Mouse (Mus musculus) erythroblast, embryonic 14.5 days (primary cell): ENCODE measurements around the gene Fgfr3. TPM values are rescaled to one million over a fixed set of nuclear protein-coding genes. Genes with fewer than 3 reads are reported as not detected.

Experiments used
- H3K27me3 ChIP-seq: 2 replicates; pipeline ENCODE4 v1.6.1; 2012; ENCODE audit warnings: inconsistent platforms; ENCODE audit not compliant: control insufficient read depth
- H3K36me3 ChIP-seq: 2 replicates; pipeline ENCODE4 v1.6.1; 2012; ENCODE audit warnings: mild to moderate bottlenecking, inconsistent platforms; ENCODE audit not compliant: control insufficient read depth
- H3K4me1 ChIP-seq: 2 replicates; pipeline ENCODE4 v1.6.1; 2012; ENCODE audit warnings: inconsistent platforms; ENCODE audit not compliant: control insufficient read depth
- H3K4me3 ChIP-seq: replicated peaks from 2 replicates; pipeline ENCODE3; 2012; ENCODE audit warnings: moderate library complexity, mild to moderate bottlenecking, inconsistent platforms
- H3K9me3 ChIP-seq: 2 replicates; pipeline ENCODE4 v1.6.1; 2012; ENCODE audit warnings: low read length, inconsistent platforms, mixed read lengths; ENCODE audit not compliant: control insufficient read depth
- GATA1 ChIP-seq: IDR thresholded peaks from 2 replicates; pipeline ENCODE4 v1.6.1; 2012; ENCODE audit warnings: low read length, inconsistent platforms, mixed read lengths
- TAL1 ChIP-seq: IDR thresholded peaks from 3 replicates; pipeline ENCODE4 v1.6.1; 2012; ENCODE audit warnings: low read length, inconsistent platforms, mixed read lengths
- polyA plus RNA-seq: library from polyadenylated mRNA; stranded (reverse); fragments of >175 nt; gene quantifications from 2 replicates; pipeline ENCODE4 v1.2.3, GENCODE M21; 2012

Gene Fgfr3
- polyA plus RNA-seq, 1 experiment = not detected

DNA sequence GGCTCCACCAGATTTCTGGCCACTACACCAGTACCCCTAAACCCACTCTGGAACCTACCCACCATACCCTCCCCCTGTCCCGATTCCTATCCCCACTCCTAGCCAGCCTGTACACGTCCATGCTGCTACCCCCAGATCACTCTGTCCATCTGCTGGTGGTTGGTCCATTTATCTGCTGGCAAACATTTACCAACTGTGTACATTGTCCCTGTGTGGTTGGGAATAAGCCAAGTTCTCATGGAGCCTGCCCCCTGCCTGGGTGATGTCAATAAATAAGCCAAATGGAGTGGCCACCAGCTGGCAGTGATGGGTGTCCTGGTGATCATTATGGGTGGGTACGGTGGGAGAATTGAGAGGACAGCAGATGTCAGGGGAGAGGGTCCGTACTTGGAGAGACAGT, 34.3 kb upstream of the Fgfr3 start:
- no peaks in the 10 kb centered on the region for H3K9me3 ChIP-seq
- peaks cover 5% of the 10 kb centered on the region for H3K27me3 ChIP-seq
- no peaks in the 10 kb centered on the region for H3K36me3 ChIP-seq
- no peak for TF ChIP-seq TAL1
- TF ChIP-seq GATA1 = no peak
- no peak overlapping the region for H3K4me3 ChIP-seq
- H3K4me1 ChIP-seq = peaks cover 3% of the 10 kb centered on the region

DNA sequence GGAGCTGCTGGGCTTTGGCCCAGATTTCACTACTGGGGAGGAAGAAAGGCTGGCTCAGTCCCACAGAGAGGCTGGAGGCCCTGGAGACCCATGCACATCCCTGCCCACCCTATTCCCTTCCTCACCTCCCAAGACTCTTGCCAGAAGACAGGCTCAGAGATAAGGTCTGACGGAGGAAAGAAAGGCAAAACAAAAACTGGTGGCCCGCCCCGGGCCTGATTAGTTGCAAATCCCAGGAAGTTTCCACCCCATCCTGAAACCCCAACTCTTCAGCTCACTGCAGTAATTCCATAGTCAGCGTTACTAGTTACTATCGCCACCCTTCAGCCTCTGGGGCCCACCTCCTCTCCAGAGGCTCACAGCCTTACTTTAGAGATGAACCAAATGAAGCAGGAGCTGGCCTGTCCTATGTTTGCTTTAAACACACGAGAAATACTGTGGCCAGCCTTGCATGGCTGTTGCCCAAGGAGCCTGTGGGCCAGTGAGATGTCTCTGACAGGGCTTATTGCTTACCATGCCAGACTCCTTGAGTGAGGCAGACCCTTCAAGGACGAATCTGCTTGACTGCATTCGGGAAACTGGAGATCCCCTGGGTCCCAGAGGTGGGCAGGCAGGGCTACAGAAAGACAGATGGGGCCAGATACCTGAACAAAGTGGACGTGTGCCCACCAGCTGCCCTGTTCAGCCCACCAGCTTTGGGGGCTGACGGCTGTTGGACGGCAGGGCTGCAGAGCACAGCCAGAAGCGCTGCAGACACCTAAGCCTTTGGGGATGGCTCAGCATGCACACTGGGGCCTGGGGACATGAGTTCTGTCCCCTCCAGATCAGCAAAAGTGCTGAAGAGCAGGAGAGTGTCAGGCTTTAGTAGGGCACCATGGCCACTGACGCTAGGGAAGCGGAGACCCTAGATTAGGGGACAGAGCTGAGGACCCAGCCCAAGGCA, 32.9 kb upstream of the Fgfr3 start:
- no peak overlapping the region for H3K4me3 ChIP-seq
- no peaks in the 10 kb centered on the region for H3K9me3 ChIP-seq
- no peaks in the 10 kb centered on the region for H3K36me3 ChIP-seq
- no peaks in the 10 kb centered on the region for H3K4me1 ChIP-seq
- peaks cover 18% of the 10 kb centered on the region for H3K27me3 ChIP-seq
- TF ChIP-seq GATA1 = no peak
- TF ChIP-seq TAL1 = no peak

DNA sequence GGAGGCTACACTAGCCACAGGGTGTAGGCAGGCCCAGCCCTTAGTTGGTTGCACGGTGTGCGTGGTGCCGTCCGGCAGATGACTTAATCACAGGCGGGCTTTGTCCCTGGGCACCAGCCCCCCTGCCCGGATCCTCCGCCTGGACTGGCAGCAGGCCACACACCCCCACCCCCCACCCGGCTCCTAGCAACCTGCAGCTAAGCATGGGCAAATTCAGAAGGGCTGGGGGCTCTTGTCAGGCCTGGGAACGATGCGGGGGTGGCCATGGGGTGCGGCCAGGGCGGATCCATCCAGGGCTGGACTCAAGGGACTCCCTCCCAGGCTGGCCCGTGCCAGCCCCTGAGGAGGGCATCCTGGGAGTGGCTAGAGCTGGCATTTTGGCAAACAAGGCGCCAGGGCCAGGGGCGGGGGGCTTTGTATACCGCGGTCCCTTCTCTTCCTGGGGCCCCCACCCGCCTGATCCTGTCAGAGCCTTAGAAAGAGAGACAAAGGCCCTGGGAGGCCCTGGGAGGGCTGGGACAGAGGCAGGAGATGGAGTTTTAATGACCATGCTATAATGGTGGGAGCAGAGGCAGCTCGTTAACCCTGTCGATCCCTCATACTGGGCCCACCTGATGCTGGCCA, 32.1 kb upstream of the Fgfr3 start:
- no peaks in the 10 kb centered on the region; the same call in 1 of the 2 replicates for H3K4me1 ChIP-seq
- TF ChIP-seq TAL1 = no peak
- no peaks in the 10 kb centered on the region for H3K9me3 ChIP-seq
- no peak overlapping the region for H3K4me3 ChIP-seq
- H3K36me3 ChIP-seq = no peaks in the 10 kb centered on the region
- H3K27me3 ChIP-seq = peaks cover 25% of the 10 kb centered on the region

DNA sequence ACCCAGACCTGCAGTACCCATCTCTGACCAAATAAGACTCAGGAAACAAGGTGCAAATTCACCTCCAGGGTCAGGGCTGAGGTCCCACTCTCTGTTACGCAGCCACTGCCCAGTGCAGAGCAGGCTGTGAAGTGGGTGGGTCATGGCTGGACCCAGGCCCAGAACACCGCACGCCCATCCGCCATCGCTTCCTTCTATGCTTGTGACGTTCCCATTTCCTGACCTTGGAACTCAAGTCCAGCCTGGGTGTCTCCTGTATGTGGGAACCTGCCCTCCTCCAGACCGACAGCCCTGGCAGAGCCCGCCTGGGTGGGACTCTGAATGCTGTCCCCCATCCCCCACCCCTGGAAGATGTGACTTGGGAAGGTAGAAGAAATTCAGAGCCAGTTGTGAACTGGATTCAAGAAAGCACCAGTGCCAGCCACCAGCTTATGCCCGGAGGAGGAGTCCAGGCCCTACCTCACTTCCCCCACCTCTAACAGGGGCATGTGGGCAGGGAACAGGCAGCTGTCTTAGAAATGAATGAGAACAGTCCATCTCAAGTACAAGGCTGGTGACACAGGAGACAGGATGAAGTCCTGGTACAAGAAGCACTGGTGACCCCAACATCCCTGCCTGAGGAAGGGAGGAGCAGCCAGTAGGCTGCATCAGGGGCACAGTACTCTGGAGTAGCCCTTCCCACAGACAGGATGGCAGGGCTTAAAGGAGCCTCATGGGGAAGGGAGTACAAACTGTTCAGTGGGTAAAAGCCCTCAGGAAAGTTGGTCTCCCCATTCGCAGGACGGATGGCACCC, 31.4 kb upstream of the Fgfr3 start:
- no peak for TF ChIP-seq TAL1
- no peak for TF ChIP-seq GATA1

DNA sequence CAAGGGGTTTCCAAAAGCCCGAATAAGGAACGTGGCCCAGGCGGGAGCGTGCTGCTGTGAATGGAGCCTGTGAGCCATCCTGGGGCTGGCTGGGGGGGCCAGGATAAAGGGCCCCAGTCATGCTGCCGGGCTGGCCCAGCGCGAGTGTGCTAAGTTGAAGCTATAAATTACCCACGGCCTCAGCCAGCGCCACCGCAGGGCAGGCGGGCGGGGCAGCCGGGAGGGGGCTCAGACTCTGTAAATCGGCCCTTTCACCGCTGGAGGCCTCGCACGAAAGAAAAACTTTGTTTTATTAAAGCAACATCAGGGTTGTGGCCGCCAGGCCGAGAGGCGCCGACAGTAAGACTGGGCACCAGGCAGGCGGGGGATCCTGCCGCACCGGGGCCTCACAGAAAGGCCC, 29.1 kb upstream of the Fgfr3 start:
- no peaks in the 10 kb centered on the region for H3K9me3 ChIP-seq
- peaks cover 55% of the 10 kb centered on the region for H3K27me3 ChIP-seq
- H3K4me1 ChIP-seq = no peaks in the 10 kb centered on the region; the same call in none of the 2 replicates
- no peaks in the 10 kb centered on the region for H3K36me3 ChIP-seq
- no peak overlapping the region for H3K4me3 ChIP-seq
- no peak for TF ChIP-seq GATA1
- no peak for TF ChIP-seq TAL1

More for the DNA sequence above, 31.4 kb upstream of the Fgfr3 start:
- H3K9me3 ChIP-seq = no peaks in the 10 kb centered on the region
- no peak overlapping the region for H3K4me3 ChIP-seq
- no peaks in the 10 kb centered on the region; the same call in none of the 2 replicates for H3K4me1 ChIP-seq
- H3K36me3 ChIP-seq = no peaks in the 10 kb centered on the region
- peaks cover 32% of the 10 kb centered on the region for H3K27me3 ChIP-seq

DNA sequence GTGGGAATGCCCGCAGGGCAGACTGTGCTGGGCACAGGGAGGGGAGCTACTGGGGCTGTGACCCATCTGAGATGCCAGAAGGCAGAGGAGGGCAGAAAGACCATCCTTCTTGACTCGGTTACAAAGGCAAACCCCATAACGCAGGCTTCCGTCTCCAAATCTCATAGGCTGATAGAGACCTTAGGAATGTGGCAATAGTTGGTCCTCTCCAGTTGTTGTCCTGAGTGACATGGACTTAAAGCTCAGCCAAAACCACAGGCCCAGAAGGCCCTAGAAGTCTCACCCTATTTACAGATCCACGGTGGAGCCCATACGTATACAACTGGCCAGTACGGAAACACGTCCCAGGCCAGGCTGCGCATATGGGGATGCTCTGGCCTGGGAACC, 27.0 kb upstream of the Fgfr3 start:
- Histone ChIP-seq H3K4me1 (no peaks in the 10 kb centered on the region; the same call in none of the 2 replicates), H3K9me3 (no peaks in the 10 kb centered on the region), H3K4me3 (no peak overlapping the region), H3K36me3 (no peaks in the 10 kb centered on the region), H3K27me3 (peaks cover 55% of the 10 kb centered on the region)
- TF ChIP-seq TAL1 (no peak), GATA1 (no peak)

DNA sequence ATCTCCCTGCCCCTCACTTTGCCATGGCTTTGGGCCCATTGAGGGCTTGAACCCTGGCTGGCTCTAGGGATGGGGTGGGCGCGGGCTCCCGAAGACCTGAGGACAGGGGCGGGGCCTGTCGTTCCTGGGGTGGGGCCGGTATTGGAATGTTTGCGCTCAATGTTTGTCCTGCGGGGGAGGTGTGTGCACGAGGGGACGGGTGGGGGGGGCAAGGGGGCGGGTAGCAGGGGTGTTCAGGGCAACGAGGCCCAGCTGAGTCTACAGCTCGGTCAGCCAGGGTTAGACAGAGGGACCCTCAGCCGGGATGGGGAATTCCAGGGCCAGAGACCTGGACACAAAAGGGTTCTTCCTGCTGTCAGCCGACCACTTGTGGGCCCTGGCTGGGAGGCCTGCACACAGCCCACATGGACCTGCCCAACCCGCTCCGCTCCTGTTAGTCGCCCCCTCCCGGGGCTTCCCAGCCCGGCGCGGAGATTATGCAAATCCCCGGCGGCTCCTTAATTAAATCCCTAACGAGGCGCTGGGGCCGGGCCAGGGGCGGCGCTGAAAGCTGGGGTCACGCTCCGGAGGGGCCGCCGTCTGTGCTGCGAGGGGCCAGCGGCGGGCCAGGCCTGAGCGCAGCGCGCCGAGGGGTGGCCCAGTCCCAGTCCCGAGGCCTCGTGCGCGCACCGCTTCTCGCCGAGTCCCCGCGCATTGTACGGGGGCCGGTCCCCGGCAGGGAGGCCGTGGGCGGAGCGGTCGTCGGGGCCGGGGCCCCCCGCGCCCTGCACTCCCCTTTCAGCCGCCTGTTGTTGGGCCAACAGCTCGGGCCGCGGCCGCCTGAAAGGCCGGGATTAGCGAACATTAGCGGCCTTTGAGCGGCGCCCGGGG, 26.4 kb upstream of the Fgfr3 start:
- peaks cover 55% of the 10 kb centered on the region for H3K27me3 ChIP-seq
- TF ChIP-seq TAL1 (no peak), GATA1 (no peak)
- H3K9me3 ChIP-seq = no peaks in the 10 kb centered on the region
- no peaks in the 10 kb centered on the region; the same call in none of the 2 replicates for H3K4me1 ChIP-seq
- H3K4me3 ChIP-seq = peak overlapping the region; percentile 6
- no peaks in the 10 kb centered on the region for H3K36me3 ChIP-seq

DNA sequence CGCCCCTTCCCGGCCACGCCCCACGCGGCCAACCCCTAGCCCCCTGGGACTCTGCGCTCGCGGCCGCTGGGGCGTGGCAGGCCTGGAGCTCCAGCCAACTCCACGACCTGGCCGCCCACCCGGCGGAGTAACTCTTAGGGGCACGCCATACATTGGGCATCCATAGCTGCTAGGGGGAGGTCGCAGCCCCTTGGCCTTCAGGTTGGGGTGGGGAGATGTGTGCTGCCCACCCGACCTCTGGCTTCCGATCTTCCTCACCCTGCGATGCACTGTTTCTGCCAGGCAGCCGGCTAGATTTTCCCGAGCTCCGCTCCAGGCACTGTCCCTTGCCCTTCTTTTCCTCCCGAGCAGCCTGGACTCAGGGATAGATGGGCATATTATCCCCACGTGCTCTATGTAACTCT, 25.8 kb upstream of the Fgfr3 start:
- Histone ChIP-seq H3K36me3 (no peaks in the 10 kb centered on the region), H3K4me1 (no peaks in the 10 kb centered on the region; the same call in none of the 2 replicates), H3K27me3 (peaks cover 58% of the 10 kb centered on the region), H3K9me3 (no peaks in the 10 kb centered on the region), H3K4me3 (no peak overlapping the region)
- no peak for TF ChIP-seq TAL1
- no peak for TF ChIP-seq GATA1
